Mouse (Mus musculus) heart, embryonic 11.5 days (tissue): ENCODE results near the gene H2-M5. TPM values are rescaled to one million over a fixed set of nuclear protein-coding genes. Genes with fewer than 3 reads are reported as not detected.

Experiments used
- ATAC-seq: fragments of 200-750 bp; cut with Nextera tagmentation; replicated peaks from 2 replicates; pipeline ENCODE4 v1.8.0; 2017; ENCODE audit warnings: moderate library complexity; ENCODE audit not compliant: insufficient number of reproducible peaks, low FRiP score, low TSS enrichment
- H3K27ac ChIP-seq: fragments of 300-500 bp; sonication (generic); 2 replicates; pipeline ENCODE4 v1.5.1; 2014; ENCODE audit warnings: mild to moderate bottlenecking, low read depth, low read length
- H3K27me3 ChIP-seq: fragments of 300-500 bp; sonication (generic); 2 replicates; pipeline ENCODE4 v1.6.1; 2014; ENCODE audit warnings: mild to moderate bottlenecking, low read length, mixed read lengths; ENCODE audit not compliant: control insufficient read depth, insufficient read depth
- H3K36me3 ChIP-seq: fragments of 300-500 bp; sonication (generic); 2 replicates; pipeline ENCODE4 v1.6.1; 2014; ENCODE audit warnings: mild to moderate bottlenecking, low read length, moderate library complexity, mixed read lengths; ENCODE audit not compliant: control insufficient read depth, insufficient read depth
- H3K4me1 ChIP-seq: fragments of 300-500 bp; sonication (generic); 2 replicates; pipeline ENCODE4 v1.6.1; 2014; ENCODE audit warnings: low read length; ENCODE audit not compliant: control insufficient read depth, insufficient read depth
- H3K4me2 ChIP-seq: fragments of 300-500 bp; sonication (generic); 2 replicates; pipeline ENCODE4 v1.6.1; 2014; ENCODE audit warnings: mild to moderate bottlenecking, moderate library complexity
- H3K4me3 ChIP-seq: fragments of 300-500 bp; sonication (generic); 2 replicates; pipeline ENCODE4 v1.5.1; 2014; ENCODE audit warnings: low read depth, low read length
- H3K9ac ChIP-seq: fragments of 300-500 bp; sonication (generic); 2 replicates; pipeline ENCODE4 v1.6.1; 2014; ENCODE audit warnings: mild to moderate bottlenecking, low read depth, low read length, moderate library complexity
- H3K9me3 ChIP-seq: fragments of 300-500 bp; sonication (generic); replicated peaks from 2 replicates; pipeline ENCODE4 v1.6.1; 2016; ENCODE audit warnings: low read length; ENCODE audit not compliant: control insufficient read depth
- WGBS: fragments of 180-500 bp; shearing (Covaris S2); extraction: QIAGEN DNeasy Blood & Tissue Kit; methylation state at CpG from one replicate; pipeline ENCODE4 v1.1.7; 2014; ENCODE audit not compliant: insufficient replicate concordance; 5-methylcytosine and 5-hydroxymethylcytosine counted together
- polyA plus RNA-seq: library from polyadenylated mRNA; unstranded; fragments of >200 nt; fragmentation: Nextera tagmentation; extraction: Ambion mirVana; gene quantifications from 2 replicates; pipeline ENCODE4 v1.2.1, GENCODE M21; 2014

H2-M5 gene
- polyA plus RNA-seq, 1 experiment from 2014 or later, result 0.24 TPM

DNA sequence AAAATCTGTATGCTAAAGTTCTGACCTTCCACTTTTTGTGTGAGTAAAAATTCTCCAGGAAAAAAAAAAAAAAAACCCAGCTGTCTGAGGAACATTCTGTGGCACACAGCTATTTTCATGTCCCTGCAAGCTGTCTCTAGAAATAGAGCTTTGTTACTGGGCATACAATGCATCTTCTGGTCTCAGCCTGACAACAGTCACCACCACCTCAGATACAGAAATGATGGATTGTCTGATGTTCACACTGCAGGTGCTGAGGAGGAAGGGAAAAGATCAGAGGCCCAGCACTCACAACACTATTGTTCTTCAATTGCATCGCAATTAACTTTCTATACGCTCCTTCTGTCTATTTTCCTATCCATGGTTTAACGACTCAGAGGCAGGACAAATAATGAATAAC is 29.0 kb upstream of the H2-M5 start:
- Histone ChIP-seq H3K36me3 (no peaks in the 10 kb centered on the region), H3K27me3 (no peaks in the 10 kb centered on the region), H3K4me1 (no peaks in the 10 kb centered on the region; the same call in 1 of the 2 replicates), H3K9ac (no peak overlapping the region), H3K9me3 (no peaks in the 10 kb centered on the region), H3K4me3 (no peak overlapping the region), H3K27ac (no peak overlapping the region), H3K4me2 (no peak overlapping the region)
- 79% methylated on average over 3 of the region's 3 CpGs for WGBS
- ATAC-seq, result no peak

DNA sequence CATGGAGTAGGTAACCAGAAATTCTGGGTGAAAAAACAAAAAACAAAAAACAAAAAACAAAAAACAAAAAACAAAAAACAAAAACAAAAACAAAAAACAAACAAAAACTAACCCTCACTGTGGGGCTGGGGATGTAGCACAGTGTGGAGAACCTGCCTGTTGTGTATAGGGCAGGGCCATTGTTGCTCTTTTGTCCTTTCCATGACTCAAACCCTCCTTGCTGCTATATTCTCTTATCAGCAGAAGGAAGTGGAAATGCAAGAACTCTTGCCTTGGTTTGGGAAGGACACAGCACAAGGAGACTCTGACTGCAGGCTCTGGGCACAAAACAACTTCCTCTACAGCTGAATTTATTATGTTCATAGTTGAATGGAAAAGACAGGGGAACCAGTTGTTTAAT is 27.0 kb upstream of the H2-M5 start:
- H3K27ac ChIP-seq, result no peak overlapping the region
- no peak overlapping the region for H3K9ac ChIP-seq
- ATAC-seq, result no peak
- no peaks in the 10 kb centered on the region for H3K9me3 ChIP-seq
- H3K36me3 ChIP-seq, result no peaks in the 10 kb centered on the region
- no peak overlapping the region for H3K4me3 ChIP-seq
- H3K27me3 ChIP-seq, result no peaks in the 10 kb centered on the region
- H3K4me2 ChIP-seq, result no peak overlapping the region
- H3K4me1 ChIP-seq, result no peaks in the 10 kb centered on the region; the same call in 1 of the 2 replicates

DNA sequence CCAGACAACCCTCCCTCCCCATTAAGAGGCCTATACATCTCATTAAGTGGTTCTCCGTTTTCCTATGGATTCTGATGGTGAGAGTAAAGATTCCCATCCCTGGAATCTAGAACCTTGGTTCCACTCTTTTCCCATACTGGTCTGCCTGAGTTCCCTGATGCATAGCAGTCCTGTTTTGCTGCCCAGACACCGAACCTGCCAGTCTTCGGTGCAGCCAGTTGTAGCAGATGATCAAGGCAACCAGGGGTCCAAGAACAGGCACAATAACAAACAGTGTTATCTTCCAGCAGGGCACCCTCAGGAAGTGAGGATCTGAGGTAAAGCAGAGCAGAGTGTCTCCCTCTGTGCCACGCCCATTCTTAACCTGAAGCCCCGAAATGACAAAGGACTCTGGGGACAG is 22.8 kb upstream of the H2-M5 start:
- no peak overlapping the region for H3K4me2 ChIP-seq
- no peak overlapping the region for H3K9ac ChIP-seq
- no peaks in the 10 kb centered on the region for H3K9me3 ChIP-seq
- H3K4me3 ChIP-seq, result no peak overlapping the region
- no peaks in the 10 kb centered on the region for H3K27me3 ChIP-seq
- H3K36me3 ChIP-seq, result peaks cover 9% of the 10 kb centered on the region
- 56% methylated on average over 5 of the region's 5 CpGs for WGBS
- no peak overlapping the region for H3K27ac ChIP-seq
- no peak for ATAC-seq
- no peaks in the 10 kb centered on the region; the same call in 1 of the 2 replicates for H3K4me1 ChIP-seq

DNA sequence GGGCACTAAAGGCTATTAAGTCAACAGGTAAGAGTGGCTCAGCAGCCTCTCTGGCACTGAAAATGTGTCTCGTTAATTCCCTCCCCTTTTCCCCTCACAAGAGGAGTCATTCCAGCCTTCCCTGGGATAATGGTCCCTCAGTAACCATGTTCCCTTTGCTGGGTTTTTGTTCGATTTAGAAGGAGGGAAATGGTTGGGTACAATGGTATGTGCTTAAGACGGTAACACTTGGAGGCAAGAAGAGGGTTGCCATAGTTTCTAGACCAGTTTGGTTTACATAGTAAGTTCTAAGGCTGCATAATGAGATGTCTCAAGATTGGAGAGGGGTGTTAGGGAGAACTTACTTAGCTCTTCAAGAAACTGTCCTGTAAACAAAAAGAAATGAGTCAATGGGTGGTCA is 22.4 kb upstream of the H2-M5 start:
- H3K9ac ChIP-seq, result no peak overlapping the region
- no peaks in the 10 kb centered on the region for H3K9me3 ChIP-seq
- peaks cover 13% of the 10 kb centered on the region for H3K36me3 ChIP-seq
- H3K4me3 ChIP-seq, result no peak overlapping the region
- 71% methylated on average over 3 of the region's 3 CpGs for WGBS
- H3K4me2 ChIP-seq, result no peak overlapping the region
- H3K27me3 ChIP-seq, result no peaks in the 10 kb centered on the region
- ATAC-seq, result no peak
- no peak overlapping the region for H3K27ac ChIP-seq
- no peaks in the 10 kb centered on the region; the same call in 1 of the 2 replicates for H3K4me1 ChIP-seq

DNA sequence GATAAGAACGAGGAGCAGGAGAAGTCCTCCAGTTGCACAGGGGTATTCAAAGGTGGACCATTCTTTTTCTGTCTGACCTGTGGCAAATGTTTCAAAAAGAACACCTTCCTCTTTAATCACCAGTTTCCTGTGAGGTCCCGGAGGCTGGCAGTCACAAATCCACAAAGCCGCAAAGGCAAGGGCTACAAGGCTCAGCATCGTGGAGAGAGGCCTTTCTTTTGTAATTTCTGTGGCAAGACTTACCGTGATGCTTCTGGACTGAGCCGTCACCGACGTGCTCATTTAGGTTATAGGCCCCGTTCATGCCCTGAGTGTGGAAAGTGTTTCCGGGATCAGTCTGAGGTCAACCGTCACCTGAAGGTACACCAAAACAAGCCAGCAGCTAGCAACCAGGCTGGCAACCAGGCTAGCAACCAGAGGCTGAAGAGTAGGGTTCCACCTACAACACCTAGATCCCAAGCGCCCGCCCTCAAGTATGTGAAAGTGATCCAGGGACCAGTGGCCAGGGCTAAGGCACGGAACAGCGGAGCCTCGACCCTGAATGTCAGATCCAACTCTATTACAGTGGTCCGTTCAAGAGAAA is 20.2 kb upstream of the H2-M5 start:
- no peaks in the 10 kb centered on the region for H3K27me3 ChIP-seq
- H3K4me2 ChIP-seq, result no peak overlapping the region
- 89% methylated on average over 17 of the region's 17 CpGs for WGBS
- ATAC-seq, result no peak
- peaks cover 17% of the 10 kb centered on the region for H3K36me3 ChIP-seq
- no peak overlapping the region for H3K9ac ChIP-seq
- no peaks in the 10 kb centered on the region for H3K4me1 ChIP-seq
- H3K9me3 ChIP-seq, result no peaks in the 10 kb centered on the region
- H3K4me3 ChIP-seq, result no peak overlapping the region
- no peak overlapping the region for H3K27ac ChIP-seq

DNA sequence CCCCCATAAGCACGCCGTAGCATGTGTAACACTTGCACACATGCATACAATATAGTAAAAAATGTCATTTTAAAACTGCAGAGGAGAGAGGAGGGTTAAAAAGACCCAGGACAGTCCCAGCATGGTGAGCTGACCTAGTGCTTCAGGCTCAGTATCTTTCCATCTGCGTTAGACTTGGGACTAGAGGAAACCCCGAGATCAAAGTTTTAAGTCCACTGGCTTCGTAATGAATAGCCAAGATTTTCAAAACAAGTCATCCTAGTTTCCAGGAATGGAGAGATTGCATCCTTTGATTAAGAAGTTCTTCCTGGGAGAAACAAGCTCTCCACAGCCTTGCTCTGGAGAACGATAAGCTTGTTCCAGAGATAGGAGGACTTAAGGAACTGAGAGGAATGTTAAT is 18.8 kb upstream of the H2-M5 start:
- H3K9ac ChIP-seq, result no peak overlapping the region
- 80% methylated on average over 6 of the region's 6 CpGs for WGBS
- H3K4me1 ChIP-seq, result no peaks in the 10 kb centered on the region
- H3K4me2 ChIP-seq, result no peak overlapping the region
- H3K36me3 ChIP-seq, result peaks cover 17% of the 10 kb centered on the region
- H3K27ac ChIP-seq, result no peak overlapping the region
- H3K9me3 ChIP-seq, result no peaks in the 10 kb centered on the region
- no peaks in the 10 kb centered on the region for H3K27me3 ChIP-seq
- ATAC-seq, result no peak
- H3K4me3 ChIP-seq, result no peak overlapping the region

DNA sequence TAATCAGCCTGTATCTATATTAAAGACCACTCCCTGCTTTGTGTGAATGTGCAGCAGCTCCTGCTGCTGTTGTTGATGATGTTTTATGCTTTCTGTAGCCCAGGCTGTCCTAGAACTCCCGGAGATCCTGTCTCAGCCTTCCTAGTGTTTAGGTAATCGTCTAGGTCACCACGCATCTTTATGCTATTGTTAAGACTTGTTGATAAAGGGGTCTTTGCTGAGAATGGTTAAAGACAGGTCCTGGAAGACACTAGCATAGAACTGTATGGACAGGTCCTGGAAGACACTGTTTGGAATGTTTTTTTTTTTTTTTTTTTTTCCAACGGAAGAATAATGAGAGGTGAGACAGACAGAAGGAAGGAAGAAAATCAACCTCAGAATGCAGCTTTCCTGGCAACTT is 14.0 kb upstream of the H2-M5 start:
- H3K9ac ChIP-seq, result peak overlapping the region; percentile 91
- ATAC-seq, result no peak
- H3K27ac ChIP-seq, result 0 out of 2 replicates have a peak overlapping the region, but pooled peaks have one; percentile 93
- H3K4me2 ChIP-seq, result peak overlapping the region; percentile 75
- no peaks in the 10 kb centered on the region for H3K4me1 ChIP-seq
- 33% methylated on average over 4 of the region's 4 CpGs for WGBS
- no peaks in the 10 kb centered on the region for H3K9me3 ChIP-seq
- peaks cover 11% of the 10 kb centered on the region for H3K36me3 ChIP-seq
- peak overlapping the region; percentile 73 for H3K4me3 ChIP-seq
- H3K27me3 ChIP-seq, result no peaks in the 10 kb centered on the region

DNA sequence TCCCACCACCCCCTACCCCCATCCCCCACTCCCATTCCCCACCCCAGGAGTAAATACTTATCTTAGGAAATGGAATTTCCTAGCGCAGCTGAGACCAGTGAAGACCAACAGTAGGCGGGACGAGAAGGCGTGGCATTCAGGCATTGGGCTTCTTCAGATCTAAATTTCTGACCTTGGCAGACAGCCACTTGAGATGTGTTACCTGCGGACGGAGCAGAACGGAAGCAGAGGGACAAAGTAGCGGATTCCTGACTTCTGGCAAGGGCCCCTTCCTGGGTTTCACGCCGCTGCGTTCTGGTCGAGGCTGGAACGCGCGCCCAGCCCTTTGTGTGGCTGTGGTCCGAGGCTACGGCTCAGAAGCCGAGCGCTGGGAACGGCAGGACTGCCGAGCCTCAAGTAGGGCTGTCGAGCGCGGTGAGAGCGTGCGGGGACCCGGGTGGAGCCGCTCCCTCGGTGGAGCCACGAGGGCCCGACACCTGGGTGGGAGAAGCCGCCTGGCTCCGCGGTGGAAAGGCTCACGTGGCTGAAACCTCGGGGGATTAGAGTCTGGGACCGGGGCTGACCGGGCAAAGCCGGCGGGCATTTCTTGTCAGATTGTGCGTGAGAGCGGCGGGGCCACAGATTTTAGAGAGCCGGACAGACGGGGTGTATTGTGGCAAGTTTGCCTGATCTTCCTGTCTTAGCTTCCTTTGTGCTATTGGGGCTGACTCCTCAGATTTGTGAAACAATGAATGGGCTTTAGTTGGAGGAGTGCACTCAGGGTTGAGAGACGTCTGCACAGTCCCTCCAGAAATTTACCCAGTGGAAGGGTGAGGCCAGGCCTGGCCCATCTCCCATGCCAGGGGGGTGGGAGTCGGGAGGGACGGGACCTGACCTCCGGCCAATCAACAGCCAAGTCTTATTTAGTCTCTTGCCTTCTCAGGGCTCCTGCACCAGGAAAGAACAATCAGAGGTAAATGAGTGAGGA is 13.3 kb upstream of the H2-M5 start:
- Histone ChIP-seq H3K9ac (peak overlapping the region; percentile 91), H3K4me2 (peak overlapping the region; percentile 75)
- WGBS, result under 1% methylated on average over 49 of the region's 49 CpGs

More for the DNA sequence above, 13.3 kb upstream of the H2-M5 start:
- H3K36me3 ChIP-seq, result peaks cover 11% of the 10 kb centered on the region
- peak overlapping the region; percentile 93 for H3K27ac ChIP-seq
- no peaks in the 10 kb centered on the region for H3K27me3 ChIP-seq
- ATAC-seq, result peak; percentile 83
- peak overlapping the region; percentile 73 for H3K4me3 ChIP-seq
- H3K4me1 ChIP-seq, result no peaks in the 10 kb centered on the region
- no peaks in the 10 kb centered on the region for H3K9me3 ChIP-seq
